Mouse (Mus musculus) limb, embryonic 14.5 days (tissue): ENCODE data around the gene Prdm16. TPM values are rescaled to one million over a fixed set of nuclear protein-coding genes. Genes with fewer than 3 reads are reported as not detected.

ENCODE experiments used
- ATAC-seq: fragments of 200-750 bp; cut with Nextera tagmentation; 2 replicates; pipeline ENCODE4 v1.8.0; 2017; ENCODE audit warnings: low read depth, moderate number of reproducible peaks, moderate TSS enrichment; ENCODE audit not compliant: low FRiP score
- DNase-seq: peaks from one replicate; pipeline ENCODE4 v3.0.0-alpha.2; 2015; ENCODE audit warnings: low spot score
- H3K27ac ChIP-seq: fragments of 300-500 bp; sonication (generic); replicated peaks from 2 replicates; pipeline ENCODE4 v1.5.1; 2014; ENCODE audit warnings: low read depth, mild to moderate bottlenecking, low read length, moderate library complexity, mixed read lengths
- H3K27me3 ChIP-seq: fragments of 300-500 bp; sonication (generic); 2 replicates; pipeline ENCODE4 v1.6.1; 2014; ENCODE audit warnings: low read length, mixed read lengths; ENCODE audit not compliant: control insufficient read depth, insufficient read depth
- H3K36me3 ChIP-seq: fragments of 300-500 bp; sonication (generic); 2 replicates; pipeline ENCODE4 v1.6.1; 2014; ENCODE audit warnings: mild to moderate bottlenecking, low read length, moderate library complexity, mixed read lengths; ENCODE audit not compliant: control insufficient read depth, insufficient read depth
- H3K4me1 ChIP-seq: fragments of 300-500 bp; sonication (generic); 2 replicates; pipeline ENCODE4 v1.6.1; 2014; ENCODE audit warnings: antibody characterized with exemption, low read length, mixed read lengths; ENCODE audit not compliant: control insufficient read depth, insufficient read depth
- H3K4me2 ChIP-seq: fragments of 300-500 bp; sonication (generic); replicated peaks from 2 replicates; pipeline ENCODE4 v1.6.1; 2014; ENCODE audit warnings: low read depth, mild to moderate bottlenecking, low read length, moderate library complexity; ENCODE audit not compliant: severe bottlenecking
- H3K4me3 ChIP-seq: fragments of 300-500 bp; sonication (generic); replicated peaks from 2 replicates; pipeline ENCODE4 v1.5.1; 2014; ENCODE audit warnings: low read length
- H3K9ac ChIP-seq: fragments of 300-500 bp; sonication (generic); 2 replicates; pipeline ENCODE4 v1.6.1; 2014; ENCODE audit warnings: mild to moderate bottlenecking, low read depth, low read length, moderate library complexity; ENCODE audit not compliant: severe bottlenecking
- H3K9me3 ChIP-seq: fragments of 300-500 bp; sonication (generic); 2 replicates; pipeline ENCODE4 v1.6.1; 2016; ENCODE audit warnings: low read length; ENCODE audit not compliant: control insufficient read depth
- POLR2A ChIP-seq: fragments of 200-500 bp; IDR thresholded peaks from 2 replicates; pipeline ENCODE4 v1.8.0; 2012; ENCODE audit warnings: inconsistent platforms, mild to moderate bottlenecking, moderate library complexity, borderline replicate concordance; ENCODE audit not compliant: insufficient read depth, insufficient read length; ENCODE audit errors: extremely low read depth
- WGBS: fragments of 180-500 bp; shearing (Covaris S2); extraction: QIAGEN DNeasy Blood & Tissue Kit; methylation state at CpG from one replicate; pipeline ENCODE4 v1.1.7; 2014; 5-methylcytosine and 5-hydroxymethylcytosine counted together
- polyA plus RNA-seq, 2 experiments: library from polyadenylated mRNA; depleted of rRNA in 1 of 2; stranded (reverse) in 1 of 2; unstranded in 1 of 2; fragments of >200 nt; fragmentation: Nextera tagmentation in 1 of 2; extraction: Ambion mirVana in 1 of 2; gene quantifications; 2 replicates each; pipeline versions ENCODE4 v1.2.1 to v1.2.3; 2012 to 2014

The Prdm16 gene
- polyA plus RNA-seq, 2 experiments, result 11.7 to 25.6 TPM

DNA sequence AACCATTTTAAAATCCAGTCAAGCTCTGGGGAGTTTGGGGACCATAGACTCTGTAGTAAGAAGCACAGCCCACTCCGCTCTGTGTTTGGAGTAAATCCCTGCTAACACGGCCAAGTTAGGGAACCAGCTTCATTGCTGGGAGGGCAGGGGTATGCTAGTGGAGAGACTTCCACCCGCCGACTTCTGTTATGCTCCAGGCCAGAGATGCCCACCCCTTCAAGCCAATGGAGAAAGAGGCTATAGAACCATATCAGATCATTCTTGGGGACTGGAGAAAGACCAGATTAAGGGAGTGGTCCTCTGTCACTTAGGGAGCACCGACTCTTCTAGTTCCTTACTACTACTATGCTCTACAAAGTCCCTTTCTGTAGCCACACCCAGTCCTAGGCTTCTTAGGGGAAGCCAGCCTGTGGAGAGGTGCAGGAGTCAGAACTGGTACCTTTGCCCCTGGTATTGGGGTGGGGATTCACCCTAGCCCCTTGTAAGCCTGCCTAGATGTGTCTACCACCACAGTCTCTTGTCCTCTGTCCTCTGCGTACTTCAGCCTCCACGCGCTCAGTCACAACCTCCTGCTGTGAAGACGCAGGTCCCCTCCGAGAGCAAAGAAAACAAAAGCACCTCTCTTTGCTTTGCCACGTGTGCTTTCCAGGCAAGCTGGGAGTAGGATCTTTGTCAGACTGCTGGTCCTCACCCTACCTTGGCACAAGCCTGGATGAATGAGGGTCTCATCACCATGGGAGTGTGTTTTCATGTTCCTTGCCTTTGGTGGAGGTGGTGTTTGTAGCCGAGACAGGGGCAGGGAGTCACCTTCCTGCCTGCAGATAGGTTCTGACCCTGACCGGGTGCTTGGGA lies 3.1 kb upstream of the Prdm16 start:
- no peaks in the 10 kb centered on the region for H3K9me3 ChIP-seq
- H3K27me3 ChIP-seq, result peaks cover 28% of the 10 kb centered on the region; the same call in 1 of the 2 replicates
- WGBS, result 17% methylated on average over 13 of the region's 13 CpGs
- no peak for ATAC-seq
- H3K9ac ChIP-seq, result peak overlapping the region; percentile 89
- peak overlapping the region; percentile 97 for H3K27ac ChIP-seq
- peak overlapping the region; percentile 89 for H3K4me2 ChIP-seq
- no peaks in the 10 kb centered on the region for H3K36me3 ChIP-seq
- H3K4me1 ChIP-seq, result peaks cover 41% of the 10 kb centered on the region
- peak; percentile 2 for DNase-seq
- peak overlapping the region; percentile 77 for H3K4me3 ChIP-seq
- no peak for TF ChIP-seq POLR2A

DNA sequence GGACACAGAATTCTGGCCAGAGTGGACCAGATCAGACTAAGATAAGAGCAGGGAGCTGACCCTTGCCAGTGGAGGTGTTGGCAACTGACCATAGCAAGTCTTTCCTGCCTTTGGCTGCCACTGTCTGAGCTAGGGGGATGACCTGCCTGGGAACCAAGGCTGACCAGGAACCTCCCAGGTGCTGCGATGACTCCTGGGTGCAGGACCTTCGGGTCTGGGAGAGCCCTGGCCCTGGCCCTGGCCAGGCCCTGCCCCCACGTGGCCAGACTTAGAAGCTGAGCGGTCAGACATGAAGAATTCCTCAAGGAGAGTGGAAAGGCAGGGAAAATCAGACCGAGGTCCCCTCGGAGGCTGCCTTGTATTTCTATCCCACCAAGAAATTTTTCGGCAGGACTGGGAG lies 2.5 kb upstream of the Prdm16 start:
- DNase-seq, result no peak
- H3K27me3 ChIP-seq, result peaks cover 28% of the 10 kb centered on the region; the same call in 1 of the 2 replicates
- H3K9ac ChIP-seq, result peak overlapping the region; percentile 89

DNA sequence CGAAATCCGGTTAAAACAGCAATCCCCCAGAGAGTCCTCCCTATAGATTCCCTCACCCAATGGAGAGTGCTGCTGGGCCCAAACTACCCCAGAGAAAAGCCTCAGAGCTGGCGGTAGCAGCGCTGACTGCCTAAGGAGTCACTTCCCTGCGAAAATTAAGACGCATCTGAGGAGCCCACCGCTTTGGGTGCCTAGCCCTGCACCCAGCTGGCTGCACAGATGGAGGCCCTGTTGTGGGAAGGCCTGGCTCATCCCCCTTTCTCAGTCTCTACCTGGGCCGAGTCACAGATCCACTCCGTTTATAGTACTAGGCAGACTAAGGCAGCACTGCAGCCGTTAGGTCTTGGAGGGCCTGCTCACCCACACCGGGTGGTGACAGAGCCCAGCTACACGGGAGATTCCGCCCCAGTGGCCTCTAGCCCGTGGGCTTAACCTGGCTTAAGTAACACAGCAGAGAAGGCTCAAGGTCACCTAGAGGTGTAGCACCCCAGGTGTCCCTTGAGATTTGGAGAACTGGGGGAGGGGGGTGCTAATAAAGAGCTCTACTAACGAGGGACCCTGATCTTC lies 1.7 kb upstream of the Prdm16 start:
- H3K4me3 ChIP-seq, result peak overlapping the region; percentile 77
- H3K27ac ChIP-seq, result peak overlapping the region; percentile 97
- peak overlapping the region; percentile 89 for H3K4me2 ChIP-seq
- peaks cover 43% of the 10 kb centered on the region for H3K4me1 ChIP-seq
- 6% methylated on average over 15 of the region's 15 CpGs for WGBS
- H3K9me3 ChIP-seq, result no peaks in the 10 kb centered on the region
- H3K27me3 ChIP-seq, result peaks cover 26% of the 10 kb centered on the region; the same call in 1 of the 2 replicates
- H3K9ac ChIP-seq, result peak overlapping the region; percentile 89
- 0 out of 2 replicates have a peak, but pooled peaks cover 3% of the 10 kb centered on the region for H3K36me3 ChIP-seq
- DNase-seq (no peak), ATAC-seq (no peak)
- TF ChIP-seq POLR2A, result 0 out of 2 replicates have a peak, but pooled peaks have one; percentile 12

More for the DNA sequence above, 2.5 kb upstream of the Prdm16 start:
- H3K36me3 ChIP-seq, result no peaks in the 10 kb centered on the region
- H3K4me3 ChIP-seq, result peak overlapping the region; percentile 77
- no peak for ATAC-seq
- TF ChIP-seq POLR2A, result no peak
- no peaks in the 10 kb centered on the region for H3K9me3 ChIP-seq
- peak overlapping the region; percentile 89 for H3K4me2 ChIP-seq
- H3K4me1 ChIP-seq, result peaks cover 41% of the 10 kb centered on the region
- H3K27ac ChIP-seq, result peak overlapping the region; percentile 97
- WGBS, result 2% methylated on average over 7 of the region's 7 CpGs

DNA sequence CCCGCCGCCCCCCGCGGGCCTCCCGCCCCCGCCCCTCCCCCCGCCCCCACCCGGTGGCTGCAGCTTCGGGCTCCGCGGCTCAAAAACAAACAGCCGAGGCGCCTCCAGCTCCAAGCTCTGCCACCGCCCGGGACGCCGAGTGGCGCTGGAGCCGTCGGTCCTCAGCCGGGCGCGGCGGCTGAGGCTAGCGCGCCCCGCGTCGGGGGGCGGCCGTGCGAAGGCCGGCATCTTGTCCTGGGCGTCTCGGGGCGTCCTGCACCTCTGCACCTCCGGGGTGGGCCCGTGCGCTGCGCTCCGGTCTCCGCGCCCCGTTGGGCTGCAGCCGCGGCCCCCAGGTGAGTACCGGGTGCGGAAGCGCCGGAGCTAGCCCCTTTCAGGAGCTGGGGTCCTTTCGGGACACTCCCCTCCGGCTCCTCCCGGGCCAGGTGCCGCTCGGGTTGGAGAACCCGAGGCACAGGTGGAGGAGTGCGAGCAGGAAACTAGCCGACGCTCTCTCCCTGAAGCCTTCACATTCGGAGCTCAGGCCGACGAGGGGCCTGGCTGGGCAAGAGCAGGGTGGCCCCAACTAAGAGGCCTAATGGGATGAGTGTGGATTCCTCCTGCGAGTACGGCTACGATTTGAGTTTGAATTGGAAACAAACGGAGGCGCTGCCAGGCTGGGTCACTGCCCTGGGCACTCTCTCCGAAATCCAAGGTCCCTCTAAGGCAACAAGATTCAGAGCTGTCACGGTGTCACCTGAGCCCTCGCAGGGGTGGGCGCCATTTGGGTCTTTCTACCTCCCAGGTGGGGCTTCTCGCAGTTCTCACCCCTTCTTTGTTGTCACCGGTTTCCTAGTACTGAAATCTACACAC lies 1.0 kb upstream of the Prdm16 start:
- Histone ChIP-seq H3K4me1 (peaks cover 41% of the 10 kb centered on the region), H3K36me3 (0 out of 2 replicates have a peak, but pooled peaks cover 3% of the 10 kb centered on the region), H3K27ac (peak overlapping the region; percentile 97), H3K4me2 (peak overlapping the region; percentile 89), H3K4me3 (peak overlapping the region; percentile 77), H3K9ac (peak overlapping the region; percentile 89), H3K9me3 (no peaks in the 10 kb centered on the region), H3K27me3 (peaks cover 21% of the 10 kb centered on the region; the same call in 1 of the 2 replicates)
- WGBS, result 2% methylated on average over 55 of the region's 73 CpGs
- ATAC-seq, result no peak
- TF ChIP-seq POLR2A, result 0 out of 2 replicates have a peak, but pooled peaks have one; percentile 44
- no peak for DNase-seq
